Comparison of ENCODE assay signal across 15 mouse cellular contexts in the genomic region with DNA sequence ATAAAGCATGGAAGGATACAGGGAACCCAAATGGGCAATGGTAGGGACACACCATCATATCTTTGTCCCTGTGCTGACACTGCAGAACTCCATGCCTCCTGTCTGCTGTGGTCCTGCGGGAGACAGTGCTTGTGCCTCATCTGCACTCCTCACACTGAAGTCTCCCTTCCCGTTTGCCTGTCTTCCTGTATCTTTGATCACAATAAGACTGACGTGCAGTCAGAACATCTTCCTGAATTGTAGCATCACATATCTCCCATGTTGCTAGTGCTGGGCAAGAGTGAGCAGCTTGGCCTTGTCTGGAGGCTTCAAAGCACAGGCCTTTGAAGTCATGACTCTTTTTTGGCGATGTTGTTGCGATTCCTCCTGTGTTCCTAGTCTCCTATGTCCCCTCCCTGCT.
DNase-seq lines count a peak whose midpoint lies in the region; ATAC-seq and TF ChIP-seq lines count a peak whose summit lies in the region.
"Had no signal": no experiment of that assay in that cellular context is flagged by ENCODE, and none has a peak within 500 bp of the region (broad histone marks: within the 10 kb centered on the region; RNA-seq: fewer than 3 reads in every experiment).

No protein-coding gene starts in this region.

- H3K27ac ChIP-seq in forebrain, embryonic 13.5 days: peak overlapping the region; percentile 77
- H3K27ac ChIP-seq in forebrain, embryonic 11.5 days (ENCODE audit: low read depth, low read length): no peak overlapping the region
- H3K27ac ChIP-seq in CH12.LX (ENCODE audit: insufficient read depth, low read depth): no peak overlapping the region
- peak overlapping the region; percentile 72 for H3K27ac ChIP-seq in hindbrain, embryonic 12.5 days
- H3K27ac ChIP-seq in midbrain, embryonic 16.5 days (ENCODE audit: low read length): 0 out of 2 replicates have a peak overlapping the region, but pooled peaks have one; percentile 24
- H3K27ac ChIP-seq in liver, postnatal 0 days (ENCODE audit: low read depth): no peak overlapping the region
- H3K27ac ChIP-seq: gastrocnemius, adult 2 months; heart, adult 2 months had no signal

- no peak overlapping the region for H3K9ac ChIP-seq in forebrain, embryonic 13.5 days
- no peak overlapping the region for H3K9ac ChIP-seq in forebrain, embryonic 11.5 days (ENCODE audit: low read length)
- H3K9ac ChIP-seq in CH12.LX (ENCODE audit: insufficient read depth, low read depth): no peak overlapping the region
- no peak overlapping the region for H3K9ac ChIP-seq in hindbrain, embryonic 12.5 days
- no peak overlapping the region for H3K9ac ChIP-seq in midbrain, embryonic 16.5 days (ENCODE audit: low read depth, low read length)
- H3K9ac ChIP-seq in liver, postnatal 0 days (replicated peaks): no peak overlapping the region

- no peak for TF ChIP-seq EP300 in CH12.LX (IDR thresholded peaks at IDR 0.05; ENCODE audit: low read length)
- TF ChIP-seq EP300 in liver, postnatal 0 days (IDR thresholded peaks at IDR 0.05; ENCODE audit: low read depth): no peak

- TF ChIP-seq RAD21 in CH12.LX (IDR thresholded peaks at IDR 0.05; ENCODE audit: low read depth, low read length): no peak

- no peaks in the 10 kb centered on the region for H3K27me3 ChIP-seq in forebrain, embryonic 13.5 days
- H3K27me3 ChIP-seq in forebrain, embryonic 11.5 days (ENCODE audit: control insufficient read depth, insufficient read depth, low read length): no peaks in the 10 kb centered on the region
- H3K27me3 ChIP-seq in CH12.LX (replicated peaks): no peaks in the 10 kb centered on the region
- H3K27me3 ChIP-seq in hindbrain, embryonic 12.5 days: no peaks in the 10 kb centered on the region
- no peaks in the 10 kb centered on the region for H3K27me3 ChIP-seq in midbrain, embryonic 16.5 days (ENCODE audit: control insufficient read depth, insufficient read depth, low read depth, low read length)
- H3K27me3 ChIP-seq in liver, postnatal 0 days (ENCODE audit: insufficient read depth, low read length): no peaks in the 10 kb centered on the region

- in situ Hi-C loops in CH12.LX (cut with MboI; ENCODE audit: low pct_ligation_motif_present, low pct_unique_long_range_greater_than_20kb, low sequenced_read_pairs): no loop called here

- no peak for TF ChIP-seq CTCF in CH12.LX (conservative IDR thresholded peaks at IDR 0.05 in 1 of 2, IDR thresholded peaks at IDR 0.05 in 1 of 2; ENCODE audit: low read depth in 2 of 2, low read length in 2 of 2)
- TF ChIP-seq CTCF in liver, postnatal 0 days (IDR thresholded peaks at IDR 0.05; ENCODE audit: low read depth): no peak

- no peak for DNase-seq in forebrain, embryonic 11.5 days (ENCODE audit: low spot score)
- DNase-seq in CH12.LX (ENCODE audit: extremely low read depth): no peak
- no peak for DNase-seq in kidney, postnatal 14 days
- DNase-seq in layer of hippocampus, adult 11-12 months (ENCODE audit: low spot score): no peak
- no peak for DNase-seq in liver, postnatal 0 days
- DNase-seq: adrenal gland, postnatal 36 days; gastrocnemius, adult 2 months; heart, adult 2 months; lung, adult 18-20 months; lung, postnatal 4 days had no signal

- WGBS in forebrain, embryonic 13.5 days: 74% methylated on average over 5 of the region's 5 CpGs
- WGBS in forebrain, embryonic 11.5 days: 84% methylated on average over 5 of the region's 5 CpGs
- WGBS in hindbrain, embryonic 12.5 days: 65% methylated on average over 5 of the region's 5 CpGs
- 57% methylated on average over 5 of the region's 5 CpGs for WGBS in midbrain, embryonic 16.5 days
- 76% methylated on average over 5 of the region's 5 CpGs for WGBS in liver, postnatal 0 days (ENCODE audit: insufficient replicate concordance)

- no peak for ATAC-seq in forebrain, embryonic 13.5 days
- no peak for ATAC-seq in forebrain, embryonic 11.5 days (replicated peaks; ENCODE audit: low FRiP score)
- peak; percentile 26; the same call in 1 of the 2 replicates for ATAC-seq in hindbrain, embryonic 12.5 days (ENCODE audit: low FRiP score)
- no peak for ATAC-seq in midbrain, embryonic 16.5 days
- no peak for ATAC-seq in liver, postnatal 0 days
- ATAC-seq: activated CD4-positive, CD25-positive, alpha-beta regulatory T cell, adult 4 months; inflammation-experienced regulatory T-cells, adult 6 months had no signal

- peaks cover 32% of the 10 kb centered on the region for H3K4me1 ChIP-seq in forebrain, embryonic 13.5 days
- no peaks in the 10 kb centered on the region for H3K4me1 ChIP-seq in forebrain, embryonic 11.5 days (replicated peaks; ENCODE audit: control insufficient read depth, insufficient read depth, low read length)
- H3K4me1 ChIP-seq in CH12.LX (ENCODE audit: control insufficient read depth in 1 of 2, insufficient read depth in 2 of 2): peaks cover 19 to 48% of the 10 kb centered on the region in 2 experiments
- H3K4me1 ChIP-seq in hindbrain, embryonic 12.5 days: peaks cover 45% of the 10 kb centered on the region
- H3K4me1 ChIP-seq in midbrain, embryonic 16.5 days (ENCODE audit: control insufficient read depth, insufficient read depth, low read length): peaks cover 39% of the 10 kb centered on the region
- no peaks in the 10 kb centered on the region for H3K4me1 ChIP-seq in liver, postnatal 0 days (ENCODE audit: insufficient read depth)

- H3K4me3 ChIP-seq in forebrain, embryonic 13.5 days: no peak overlapping the region
- no peak overlapping the region for H3K4me3 ChIP-seq in forebrain, embryonic 11.5 days (ENCODE audit: low read depth, low read length)
- no peak overlapping the region for H3K4me3 ChIP-seq in CH12.LX (replicated peaks in 1 of 3; ENCODE audit: low read depth in 2 of 3, low read length in 2 of 3, poor library complexity in 1 of 3)
- H3K4me3 ChIP-seq in hindbrain, embryonic 12.5 days: no peak overlapping the region
- H3K4me3 ChIP-seq in midbrain, embryonic 16.5 days (ENCODE audit: low read depth, low read length): no peak overlapping the region
- no peak overlapping the region for H3K4me3 ChIP-seq in liver, postnatal 0 days (ENCODE audit: low read depth, low read length)
- H3K4me3 ChIP-seq: gastrocnemius, adult 2 months; heart, adult 2 months had no signal

- H3K4me2 ChIP-seq in forebrain, embryonic 13.5 days: peak overlapping the region; percentile 10; the same call in 1 of the 2 replicates
- H3K4me2 ChIP-seq in forebrain, embryonic 11.5 days (ENCODE audit: low read depth, low read length, severe bottlenecking): no peak overlapping the region
- H3K4me2 ChIP-seq in CH12.LX (ENCODE audit: insufficient read depth, low read depth, poor library complexity, severe bottlenecking): 0 out of 2 replicates have a peak overlapping the region, but pooled peaks have one; percentile 74
- 0 out of 2 replicates have a peak overlapping the region, but pooled peaks have one; percentile 1 for H3K4me2 ChIP-seq in hindbrain, embryonic 12.5 days (replicated peaks)
- H3K4me2 ChIP-seq in midbrain, embryonic 16.5 days (ENCODE audit: low read length): no peak overlapping the region
- no peak overlapping the region for H3K4me2 ChIP-seq in liver, postnatal 0 days (ENCODE audit: low read depth, low read length)

- no peaks in the 10 kb centered on the region for H3K79me2 ChIP-seq in CH12.LX (replicated peaks; ENCODE audit: control insufficient read depth, extremely low read depth, insufficient read depth, poor library complexity, severe bottlenecking)

- TF ChIP-seq POLR2A in CH12.LX (IDR thresholded peaks at IDR 0.05; ENCODE audit: low read depth, low read length): no peak

- dilution Hi-C loops in CH12.LX (cut with MboI; ENCODE audit: extremely low pct_ligation_motif_present, extremely low pct_unique_long_range_greater_than_20kb, low sequenced_read_pairs): no loop called here

- H3K36me3 ChIP-seq in forebrain, embryonic 13.5 days (ENCODE audit: poor library complexity, severe bottlenecking): no peaks in the 10 kb centered on the region
- no peaks in the 10 kb centered on the region for H3K36me3 ChIP-seq in forebrain, embryonic 11.5 days (ENCODE audit: control insufficient read depth, insufficient read depth, low read length)
- H3K36me3 ChIP-seq in CH12.LX (replicated peaks in 1 of 2; ENCODE audit: control insufficient read depth in 1 of 2, insufficient read depth in 1 of 2, low read length in 1 of 2): no peaks in the 10 kb centered on the region
- H3K36me3 ChIP-seq in hindbrain, embryonic 12.5 days: no peaks in the 10 kb centered on the region
- H3K36me3 ChIP-seq in midbrain, embryonic 16.5 days (ENCODE audit: control insufficient read depth, insufficient read depth, low read length): no peaks in the 10 kb centered on the region
- H3K36me3 ChIP-seq in liver, postnatal 0 days (replicated peaks; ENCODE audit: insufficient read depth, low read length): no peaks in the 10 kb centered on the region

- H3K9me3 ChIP-seq in forebrain, embryonic 13.5 days (replicated peaks): no peaks in the 10 kb centered on the region
- no peaks in the 10 kb centered on the region for H3K9me3 ChIP-seq in forebrain, embryonic 11.5 days (ENCODE audit: control insufficient read depth, low read length)
- no peaks in the 10 kb centered on the region for H3K9me3 ChIP-seq in CH12.LX (replicated peaks; ENCODE audit: low read length)
- no peaks in the 10 kb centered on the region for H3K9me3 ChIP-seq in hindbrain, embryonic 12.5 days (replicated peaks)
- H3K9me3 ChIP-seq in midbrain, embryonic 16.5 days (replicated peaks; ENCODE audit: control insufficient read depth, low read length, poor library complexity, severe bottlenecking): no peaks in the 10 kb centered on the region
- no peaks in the 10 kb centered on the region for H3K9me3 ChIP-seq in liver, postnatal 0 days (ENCODE audit: low read length)

TF ChIP-seq in CH12.LX, 34 proteins besides CTCF, POLR2A, EP300 and RAD21:
- TF ChIP-seq NRF1 (IDR thresholded peaks at IDR 0.05; ENCODE audit: low read depth, low read length) (no peak), SIN3A (IDR thresholded peaks at IDR 0.05; ENCODE audit: low read length) (no peak), PAX5 (IDR thresholded peaks at IDR 0.05; ENCODE audit: low read length) (no peak), ZNF384 (IDR thresholded peaks at IDR 0.05; ENCODE audit: low read depth, low read length) (no peak), MEF2A (IDR thresholded peaks at IDR 0.05; ENCODE audit: borderline replicate concordance, low read depth, low read length) (no peak), RCOR1 (conservative IDR thresholded peaks at IDR 0.05; ENCODE audit: low read depth, low read length) (no peak), HCFC1 (IDR thresholded peaks at IDR 0.05; ENCODE audit: low read depth, low read length) (no peak), TCF12 (IDR thresholded peaks at IDR 0.05; ENCODE audit: low read depth, low read length) (no peak)

Comparison
In these comparisons a context has a peak if more than half of its experiments do, and no peak if none do; other contexts are left out.
1. H3K27ac ChIP-seq: peak in forebrain, embryonic 13.5 days (single experiment), hindbrain, embryonic 12.5 days (single experiment) and midbrain, embryonic 16.5 days (single experiment); none in forebrain, embryonic 11.5 days (single experiment), CH12.LX (single experiment) and liver, postnatal 0 days (single experiment).
2. H3K4me2 ChIP-seq: peak in forebrain, embryonic 13.5 days (single experiment), CH12.LX (single experiment) and hindbrain, embryonic 12.5 days (single experiment); none in forebrain, embryonic 11.5 days (single experiment), midbrain, embryonic 16.5 days (single experiment) and liver, postnatal 0 days (single experiment).